Mouse (Mus musculus) intestine, embryonic 14.5 days (tissue): ENCODE measurements around the gene Tmprss3. TPM values are rescaled to one million over a fixed set of nuclear protein-coding genes. Genes with fewer than 3 reads are reported as not detected.

ENCODE experiments used
- ATAC-seq: fragments of 200-750 bp; cut with Nextera tagmentation; replicated peaks from 2 replicates; pipeline ENCODE4 v1.8.0; 2017; ENCODE audit warnings: low read depth, moderate number of reproducible peaks, moderate TSS enrichment, moderate library complexity; ENCODE audit not compliant: low FRiP score, low TSS enrichment
- DNase-seq: peaks from one replicate; pipeline ENCODE4 v3.0.0-alpha.2; 2018; ENCODE audit warnings: low spot score
- H3K27ac ChIP-seq: fragments of 300-500 bp; sonication (generic); 2 replicates; pipeline ENCODE4 v1.5.1; 2014; ENCODE audit warnings: low read depth, mild to moderate bottlenecking, control low read depth
- H3K27me3 ChIP-seq: fragments of 300-500 bp; sonication (generic); replicated peaks from 2 replicates; pipeline ENCODE4 v1.6.1; 2014; ENCODE audit warnings: low read length, control low read depth; ENCODE audit not compliant: control insufficient read depth, insufficient read depth
- H3K36me3 ChIP-seq: fragments of 300-500 bp; sonication (generic); 2 replicates; pipeline ENCODE4 v1.6.1; 2014; ENCODE audit warnings: low read length, control low read depth; ENCODE audit not compliant: control insufficient read depth, insufficient read depth
- H3K4me1 ChIP-seq: fragments of 300-500 bp; sonication (generic); replicated peaks from 2 replicates; pipeline ENCODE4 v1.6.1; 2014; ENCODE audit warnings: low read length, control low read depth, mixed read lengths; ENCODE audit not compliant: control insufficient read depth, insufficient read depth
- H3K4me2 ChIP-seq: fragments of 300-500 bp; sonication (generic); 2 replicates; pipeline ENCODE4 v1.6.1; 2014; ENCODE audit warnings: low read length
- H3K4me3 ChIP-seq: fragments of 300-500 bp; sonication (generic); 2 replicates; pipeline ENCODE4 v1.5.1; 2014; ENCODE audit warnings: low read depth, low read length, control low read depth, mixed read lengths
- H3K9ac ChIP-seq: fragments of 300-500 bp; sonication (generic); 2 replicates; pipeline ENCODE4 v1.6.1; 2014; ENCODE audit warnings: mild to moderate bottlenecking, low read length
- H3K9me3 ChIP-seq: fragments of 300-500 bp; sonication (generic); 2 replicates; pipeline ENCODE4 v1.6.1; 2016; ENCODE audit warnings: low read length, control low read depth; ENCODE audit not compliant: control insufficient read depth
- WGBS: fragments of 180-500 bp; shearing (Covaris S2); extraction: QIAGEN DNeasy Blood & Tissue Kit; methylation state at CpG from one replicate; pipeline ENCODE4 v1.1.7; 2014; 5-methylcytosine and 5-hydroxymethylcytosine counted together
- polyA plus RNA-seq: library from polyadenylated mRNA; unstranded; fragments of >200 nt; fragmentation: Nextera tagmentation; extraction: Ambion mirVana; gene quantifications from 2 replicates; pipeline ENCODE4 v1.2.1, GENCODE M21; 2014

Tmprss3 gene
- polyA plus RNA-seq, 1 experiment from 2014 or later = 0.12 TPM

DNA sequence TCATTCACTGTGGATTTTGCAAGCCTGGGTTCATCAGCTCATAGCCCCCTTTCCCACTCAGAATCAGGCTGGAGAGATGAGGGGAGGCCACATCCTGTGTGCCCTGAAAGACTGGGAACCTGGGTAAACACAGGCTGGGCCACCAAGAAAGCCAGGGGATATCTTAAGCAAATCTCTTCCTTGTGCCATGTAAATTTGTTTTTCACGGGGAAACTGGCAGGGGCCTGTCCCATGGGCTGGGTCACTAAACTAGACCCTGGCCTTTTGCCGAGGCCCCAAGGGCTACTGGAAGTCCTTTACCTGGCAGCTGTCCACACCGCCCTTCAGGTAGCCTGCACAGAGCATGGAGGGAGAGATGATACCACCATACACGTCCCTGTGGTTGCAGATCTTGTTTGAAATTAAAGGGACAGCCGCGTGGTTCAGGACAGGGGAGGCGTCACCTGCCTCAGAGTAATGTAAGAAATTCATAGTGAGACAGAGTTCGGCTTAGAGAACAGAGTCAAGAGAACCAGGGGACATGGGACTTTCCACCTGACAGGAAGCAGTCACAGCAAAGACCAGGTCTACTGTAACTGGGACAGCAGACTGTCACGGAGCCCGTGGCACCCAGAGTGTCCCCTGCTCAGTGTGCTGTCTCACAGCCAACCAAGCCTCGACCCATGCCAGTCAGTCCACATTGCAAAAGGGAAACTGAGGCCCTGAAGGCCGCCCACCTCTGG is 14.3 kb downstream of the Tmprss3 start:
- no peak overlapping the region for H3K4me2 ChIP-seq
- H3K4me1 ChIP-seq = no peaks in the 10 kb centered on the region
- H3K36me3 ChIP-seq = no peaks in the 10 kb centered on the region
- DNase-seq (no peak), ATAC-seq (no peak)
- peak overlapping the region; percentile 9; the same call in 1 of the 2 replicates for H3K27ac ChIP-seq
- no peaks in the 10 kb centered on the region for H3K27me3 ChIP-seq
- H3K9me3 ChIP-seq = no peaks in the 10 kb centered on the region
- H3K9ac ChIP-seq = no peak overlapping the region
- 76% methylated on average over 12 of the region's 12 CpGs for WGBS
- no peak overlapping the region for H3K4me3 ChIP-seq

DNA sequence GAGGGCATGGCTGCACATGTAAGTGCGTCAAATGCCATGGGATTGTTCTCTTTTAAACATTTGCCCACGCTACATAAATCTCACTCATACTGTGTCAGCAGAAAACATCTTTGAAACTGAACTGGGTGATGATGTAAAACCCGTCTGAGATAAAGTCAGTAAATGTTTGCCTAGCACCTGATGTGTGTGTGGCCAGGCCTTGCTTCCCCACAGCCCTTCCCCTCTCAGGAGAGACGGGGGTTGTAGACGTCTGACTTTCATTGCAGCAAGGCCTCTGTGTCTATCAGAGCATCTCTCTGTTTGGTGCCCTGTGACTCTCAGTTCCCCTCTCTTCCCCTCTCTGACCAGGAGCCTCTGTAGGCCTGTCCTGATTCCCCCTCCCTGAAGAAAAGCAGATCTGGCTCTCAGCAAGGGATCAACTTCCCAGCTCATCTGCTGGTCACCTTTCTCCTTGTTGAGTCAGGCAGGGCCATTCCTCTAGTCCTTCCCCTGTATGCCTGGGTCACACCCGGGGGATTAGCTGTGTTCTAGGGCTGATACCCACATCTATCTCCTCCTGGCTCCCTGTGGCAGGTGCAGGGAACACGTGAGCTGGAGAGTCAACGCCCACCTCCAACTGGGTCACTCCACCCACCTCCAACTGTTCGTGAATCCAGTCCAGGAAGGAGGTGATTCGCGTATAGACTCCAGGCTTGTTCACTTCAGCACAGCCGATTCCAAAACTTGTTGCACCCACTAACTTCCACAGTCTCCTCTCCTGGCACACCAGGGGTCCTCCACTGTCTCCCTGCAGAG is 15.4 kb downstream of the Tmprss3 start:
- H3K4me1 ChIP-seq = no peaks in the 10 kb centered on the region
- ATAC-seq (peak; percentile 67; the same call in 1 of the 2 replicates), DNase-seq (peak; percentile 59)
- H3K4me2 ChIP-seq = no peak overlapping the region; the same call in 1 of the 2 replicates
- WGBS = 49% methylated on average over 12 of the region's 12 CpGs
- H3K9me3 ChIP-seq = no peaks in the 10 kb centered on the region
- H3K4me3 ChIP-seq = no peak overlapping the region
- H3K9ac ChIP-seq = no peak overlapping the region
- peak overlapping the region; percentile 54; the same call in 1 of the 2 replicates for H3K27ac ChIP-seq
- H3K27me3 ChIP-seq = no peaks in the 10 kb centered on the region
- no peaks in the 10 kb centered on the region for H3K36me3 ChIP-seq

DNA sequence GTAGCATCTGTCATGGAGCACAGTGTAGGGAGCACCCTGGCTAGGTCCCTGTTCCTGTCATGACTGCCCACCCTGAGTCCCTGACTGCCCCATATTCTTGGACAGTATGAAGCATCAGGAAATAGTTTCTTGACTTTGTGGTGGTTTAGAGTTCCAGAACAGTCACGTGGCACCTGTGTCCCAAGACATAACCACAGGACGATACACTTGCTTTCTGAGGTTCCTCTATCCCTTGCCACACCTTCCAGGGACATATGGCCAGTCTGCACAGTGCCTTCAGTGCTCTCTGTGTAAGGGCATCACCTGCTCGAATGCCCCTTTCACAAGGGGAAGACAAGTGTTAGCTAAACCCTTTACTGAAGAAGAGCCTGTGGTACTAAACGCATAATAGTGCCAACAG is 17.3 kb downstream of the Tmprss3 start:
- H3K36me3 ChIP-seq = no peaks in the 10 kb centered on the region
- ATAC-seq = no peak
- H3K4me3 ChIP-seq = no peak overlapping the region
- H3K4me2 ChIP-seq = no peak overlapping the region
- DNase-seq = no peak
- 76% methylated on average over 4 of the region's 4 CpGs for WGBS
- no peaks in the 10 kb centered on the region for H3K4me1 ChIP-seq
- no peaks in the 10 kb centered on the region for H3K9me3 ChIP-seq
- no peak overlapping the region for H3K9ac ChIP-seq
- no peaks in the 10 kb centered on the region for H3K27me3 ChIP-seq
- H3K27ac ChIP-seq = no peak overlapping the region

DNA sequence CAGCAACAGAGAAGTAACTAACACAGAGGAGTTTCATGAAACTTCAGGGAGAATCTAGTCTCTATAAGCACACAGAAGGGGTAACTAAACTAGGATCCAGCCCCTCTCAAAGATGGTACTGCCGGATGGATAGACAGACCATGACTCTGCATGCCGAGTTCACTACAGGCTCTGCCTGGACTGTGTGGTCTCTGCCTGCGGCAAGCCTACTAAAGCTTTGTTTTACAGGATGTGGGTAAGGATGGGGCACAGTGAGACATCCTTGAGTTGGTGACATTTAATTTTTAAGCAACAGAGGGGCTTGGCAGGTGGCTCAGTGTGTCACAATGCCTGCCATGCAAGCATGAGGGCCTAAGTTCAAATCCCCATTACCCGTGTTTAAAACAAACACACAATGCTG is 22.5 kb downstream of the Tmprss3 start:
- Histone ChIP-seq H3K4me1 (no peaks in the 10 kb centered on the region), H3K27ac (no peak overlapping the region), H3K9me3 (no peaks in the 10 kb centered on the region), H3K36me3 (no peaks in the 10 kb centered on the region), H3K4me3 (no peak overlapping the region), H3K4me2 (no peak overlapping the region), H3K27me3 (no peaks in the 10 kb centered on the region), H3K9ac (no peak overlapping the region)
- WGBS = 90% methylated on average over 4 of the region's 4 CpGs
- ATAC-seq = no peak
- DNase-seq = no peak

DNA sequence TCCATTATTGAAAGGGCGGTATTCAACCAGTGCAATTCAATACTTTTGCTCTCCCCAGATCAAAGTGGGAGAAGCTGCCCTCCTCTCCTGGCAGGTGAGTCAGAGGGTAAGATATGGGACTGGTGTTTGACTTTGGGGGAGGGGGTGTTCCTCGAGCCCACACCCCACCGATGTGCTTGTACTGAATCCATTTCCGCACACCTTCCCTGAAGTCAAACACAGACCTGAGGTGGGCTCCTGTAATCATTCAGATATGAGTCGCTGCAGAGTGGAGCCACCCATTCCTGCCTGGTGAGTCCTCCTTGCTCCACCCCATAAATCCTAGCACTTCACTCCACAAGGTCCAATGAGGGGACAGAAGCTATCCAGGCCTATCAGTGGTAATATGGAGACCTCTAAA is 29.0 kb downstream of the Tmprss3 start:
- H3K27me3 ChIP-seq = no peaks in the 10 kb centered on the region
- H3K27ac ChIP-seq = peak overlapping the region; percentile 62
- no peaks in the 10 kb centered on the region; the same call in 1 of the 2 replicates for H3K4me1 ChIP-seq
- no peaks in the 10 kb centered on the region for H3K9me3 ChIP-seq
- 81% methylated on average over 5 of the region's 5 CpGs for WGBS
- DNase-seq (no peak), ATAC-seq (peak; percentile 82)
- no peak overlapping the region for H3K4me3 ChIP-seq
- no peaks in the 10 kb centered on the region for H3K36me3 ChIP-seq
- no peak overlapping the region for H3K4me2 ChIP-seq
- H3K9ac ChIP-seq = no peak overlapping the region

DNA sequence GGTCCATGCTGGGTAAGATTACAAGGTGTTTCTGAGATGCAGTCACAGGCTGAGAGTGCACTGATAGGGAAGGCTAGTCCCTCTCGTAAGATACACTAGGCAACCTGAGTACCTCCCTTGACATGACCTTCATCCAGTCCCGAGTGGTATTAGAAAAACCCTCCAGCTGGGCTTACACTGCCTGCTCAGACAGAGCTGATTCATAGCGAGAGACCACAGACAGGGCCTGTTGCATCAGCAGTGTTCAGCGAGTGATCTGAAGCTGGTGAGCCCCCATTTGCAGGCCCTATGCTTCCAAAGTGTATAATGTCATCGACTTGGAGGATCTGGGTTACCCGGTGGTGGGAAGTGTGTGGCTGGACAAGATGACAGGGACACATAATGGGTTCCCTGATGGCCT is 33.6 kb downstream of the Tmprss3 start, which contains the start of gene Tff1:
Tff1 (minus strand) TSS at position 151 of the 400 bp plus-strand sequence.
- no peak for ATAC-seq
- 78% methylated on average over 6 of the region's 6 CpGs for WGBS

DNA sequence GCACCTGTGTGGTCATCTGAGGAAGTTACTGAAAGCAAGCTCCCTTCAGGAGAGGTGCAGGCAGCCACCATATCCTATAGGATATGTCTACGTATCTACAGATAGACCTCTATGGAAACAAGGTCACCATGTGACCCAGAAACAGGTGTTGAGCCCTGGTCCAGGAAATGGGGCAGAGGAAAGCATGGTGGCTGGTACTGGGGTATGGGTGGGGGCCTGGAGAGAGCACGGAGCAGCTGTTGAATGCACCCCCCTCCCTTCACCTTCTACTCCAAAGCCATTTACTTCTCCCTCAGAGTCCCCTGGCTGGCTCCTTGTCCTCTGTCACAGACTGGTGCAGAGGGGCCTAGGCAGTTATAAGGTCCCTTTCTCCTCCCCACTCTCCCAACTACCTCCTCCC is 35.0 kb downstream of the Tmprss3 start:
- ATAC-seq (no peak), DNase-seq (no peak)
- H3K27ac ChIP-seq = no peak overlapping the region
- no peaks in the 10 kb centered on the region for H3K36me3 ChIP-seq
- H3K4me2 ChIP-seq = no peak overlapping the region
- 75% methylated on average over 2 of the region's 2 CpGs for WGBS
- H3K9me3 ChIP-seq = 0 out of 2 replicates have a peak, but pooled peaks cover 4% of the 10 kb centered on the region
- H3K4me3 ChIP-seq = no peak overlapping the region
- no peaks in the 10 kb centered on the region for H3K27me3 ChIP-seq
- no peak overlapping the region for H3K9ac ChIP-seq
- H3K4me1 ChIP-seq = no peaks in the 10 kb centered on the region; the same call in 1 of the 2 replicates

More for the DNA sequence above, 33.6 kb downstream of the Tmprss3 start, which contains the start of gene Tff1:
- Histone ChIP-seq H3K27ac (no peak within 1 kb of the TSS), H3K36me3 (no peaks in the 10 kb centered on the region), H3K9me3 (no peaks in the 10 kb centered on the region), H3K4me2 (no peak within 1 kb of the TSS), H3K4me3 (no peak within 1 kb of the TSS), H3K4me1 (no peaks in the 10 kb centered on the region; the same call in 1 of the 2 replicates), H3K27me3 (no peaks in the 10 kb centered on the region), H3K9ac (no peak within 1 kb of the TSS)
- DNase-seq = no peak

DNA sequence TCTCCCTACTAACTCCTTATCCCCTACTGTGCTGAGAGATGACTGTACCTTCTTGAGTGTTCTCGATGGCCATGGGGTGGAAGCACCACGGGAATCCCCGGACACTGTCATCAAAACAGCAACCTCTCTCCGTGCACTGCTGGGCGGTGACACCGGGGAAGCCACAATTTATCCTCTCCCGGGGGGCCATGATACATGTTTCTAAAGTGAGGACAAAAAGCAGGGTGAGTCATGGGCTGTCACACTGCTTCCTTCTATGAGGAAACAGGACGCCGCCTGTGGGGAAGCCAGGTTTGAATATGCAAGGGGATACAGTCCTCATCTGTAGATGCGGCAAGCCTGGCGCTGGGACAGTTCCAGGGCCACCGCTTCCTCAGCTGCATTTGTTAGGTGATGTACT is 36.2 kb downstream of the Tmprss3 start:
- H3K4me3 ChIP-seq = no peak overlapping the region
- H3K9ac ChIP-seq = no peak overlapping the region
- WGBS = 89% methylated on average over 12 of the region's 12 CpGs
- ATAC-seq (no peak), DNase-seq (no peak)
- 0 out of 2 replicates have a peak, but pooled peaks cover 4% of the 10 kb centered on the region for H3K9me3 ChIP-seq
- H3K36me3 ChIP-seq = no peaks in the 10 kb centered on the region
- no peak overlapping the region for H3K27ac ChIP-seq
- no peaks in the 10 kb centered on the region for H3K27me3 ChIP-seq
- H3K4me2 ChIP-seq = no peak overlapping the region
- no peaks in the 10 kb centered on the region for H3K4me1 ChIP-seq
